Mouse (Mus musculus) kidney, adult 11 months (tissue): ENCODE data around the gene Sept12.

Experiments used
- DNase-seq: peaks from one replicate; pipeline ENCODE4 v3.0.0; 2022

Sept12 gene

GRCm38 (mm10) chr16:4971626-4972025, 26.0 kb downstream of the Sept12 start:
- DNase-seq, result no peak

DNA sequence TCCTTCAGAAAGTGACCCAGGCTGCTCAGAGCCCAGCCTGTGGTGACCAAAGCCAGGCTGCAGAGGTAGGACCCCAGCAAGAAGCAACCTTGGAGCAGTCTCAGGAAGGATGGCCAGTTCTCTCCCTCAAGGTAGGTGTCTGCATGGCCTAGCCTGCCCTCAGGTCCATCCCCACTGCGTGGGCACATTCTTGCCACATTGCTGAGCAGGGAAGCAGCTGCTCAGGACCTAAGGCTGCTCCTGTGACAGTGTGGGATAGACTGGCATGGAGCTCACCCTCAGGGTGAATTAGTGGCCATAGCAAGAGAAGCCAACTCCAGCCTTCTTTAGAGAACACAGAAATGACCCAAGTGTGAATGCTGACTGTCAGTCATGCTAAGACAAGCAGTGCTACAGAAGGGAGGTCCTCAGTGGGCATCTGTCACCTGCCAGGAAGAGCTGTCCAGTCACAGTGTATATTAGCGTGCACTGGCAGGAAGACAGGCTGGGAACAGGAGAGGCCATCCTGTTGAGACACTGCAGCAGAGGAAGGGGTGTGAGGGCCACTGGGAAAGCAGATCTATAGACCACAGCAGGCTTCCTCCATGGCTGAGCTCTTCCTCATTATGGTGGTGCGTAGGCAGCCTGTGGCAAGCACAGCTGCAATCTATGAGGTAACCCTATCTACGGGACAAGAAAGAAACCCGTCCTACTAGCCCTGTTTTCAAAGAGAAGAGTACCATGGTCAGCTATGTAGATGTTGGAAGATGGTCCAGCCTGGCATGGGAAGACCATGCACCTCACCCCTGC, 28.4 kb downstream of the Sept12 start:
- no peak for DNase-seq

DNA sequence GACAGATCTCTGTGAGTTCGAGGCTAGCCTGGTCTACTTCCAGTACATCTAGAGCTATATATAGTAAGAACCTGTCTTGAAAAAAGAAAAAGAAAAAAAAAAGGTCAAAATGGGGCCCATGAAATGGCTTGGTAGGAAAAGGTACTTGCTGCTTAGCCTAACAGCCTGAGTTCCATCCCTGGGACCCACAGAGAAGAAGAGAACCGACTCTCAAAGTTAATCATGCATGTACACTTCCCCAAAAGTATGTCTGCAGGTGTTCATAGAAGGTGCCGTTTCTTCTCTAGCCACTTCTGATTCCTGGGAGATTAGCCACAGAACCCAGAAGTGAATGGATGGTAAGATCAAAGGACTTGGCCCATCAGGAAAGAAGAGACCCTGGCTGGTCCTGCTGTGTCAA, 29.2 kb downstream of the Sept12 start:
- DNase-seq, result no peak

GRCm38 (mm10) chr16:4965392-4966129, 32.1 kb downstream of the Sept12 start:
- DNase-seq, result no peak

GRCm38 (mm10) chr16:4964731-4965391, 32.8 kb downstream of the Sept12 start:
- no peak for DNase-seq

DNA sequence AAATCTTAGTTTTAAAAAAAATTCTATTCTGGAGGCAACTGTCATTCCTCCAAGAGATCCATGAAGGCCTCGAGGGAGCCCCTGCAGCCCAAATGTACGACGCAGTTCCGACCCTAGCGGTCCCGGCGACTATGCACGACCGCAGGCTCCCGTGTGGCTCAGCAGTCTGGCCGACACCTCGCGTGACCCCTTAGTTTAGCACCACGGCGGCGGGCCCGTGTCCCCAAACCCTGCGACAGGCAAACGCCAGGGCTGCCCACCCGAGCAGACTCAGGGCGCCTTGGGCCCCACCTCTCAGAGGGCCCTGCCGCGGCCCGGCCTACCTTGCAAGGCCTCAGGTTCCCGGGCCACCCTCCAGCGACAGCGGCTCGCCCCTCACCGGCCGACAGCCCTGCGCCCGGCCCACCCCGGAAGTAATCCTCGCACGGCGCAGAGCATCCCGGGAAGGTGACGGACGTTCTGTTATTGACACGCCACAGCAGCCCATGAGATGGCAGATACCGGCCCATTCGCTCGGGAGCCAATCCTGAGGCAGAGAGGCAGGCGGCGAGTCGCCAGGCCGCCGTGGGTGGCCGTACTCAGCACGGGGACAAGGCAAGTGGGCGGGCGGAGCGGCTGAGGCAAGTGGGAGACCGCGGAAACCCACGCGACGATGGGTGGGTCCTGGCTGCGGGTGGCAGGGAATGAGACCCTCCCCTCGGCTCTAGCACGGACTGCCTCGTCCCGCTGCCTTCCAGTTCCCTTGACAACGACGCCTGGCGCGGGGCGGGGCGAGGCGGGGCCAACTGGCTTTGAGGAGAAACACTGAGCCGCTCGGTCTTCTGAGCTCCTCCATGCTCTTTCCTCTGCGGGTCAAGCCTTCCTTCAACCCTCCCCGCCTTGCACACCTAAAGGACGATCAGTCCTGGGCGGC, 33.6 kb downstream of the Sept12 start, which contains the start of gene Anks3:
Anks3 (minus strand) TSS at position 409 of the 913 bp plus-strand sequence.
- peak; percentile 99 for DNase-seq

DNA sequence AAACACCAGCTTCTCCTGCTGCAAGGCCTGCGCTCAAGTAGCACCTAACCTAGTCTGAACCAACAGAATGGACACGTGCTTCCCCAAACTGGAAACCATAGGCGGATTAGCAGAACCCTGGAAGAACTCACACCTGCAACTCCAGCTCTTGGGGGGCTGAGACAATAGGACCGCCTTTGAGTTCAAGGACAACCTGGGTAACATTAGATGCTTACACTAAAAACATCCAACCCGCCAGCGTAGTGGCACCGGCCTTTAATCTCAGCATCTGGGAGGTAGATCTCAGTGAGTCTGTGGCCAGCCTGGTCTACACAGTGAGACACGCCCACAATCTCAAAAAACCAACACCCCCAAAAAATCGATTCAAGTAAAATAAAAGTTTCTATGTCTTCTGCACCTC, 34.3 kb downstream of the Sept12 start:
- DNase-seq, result no peak

DNA sequence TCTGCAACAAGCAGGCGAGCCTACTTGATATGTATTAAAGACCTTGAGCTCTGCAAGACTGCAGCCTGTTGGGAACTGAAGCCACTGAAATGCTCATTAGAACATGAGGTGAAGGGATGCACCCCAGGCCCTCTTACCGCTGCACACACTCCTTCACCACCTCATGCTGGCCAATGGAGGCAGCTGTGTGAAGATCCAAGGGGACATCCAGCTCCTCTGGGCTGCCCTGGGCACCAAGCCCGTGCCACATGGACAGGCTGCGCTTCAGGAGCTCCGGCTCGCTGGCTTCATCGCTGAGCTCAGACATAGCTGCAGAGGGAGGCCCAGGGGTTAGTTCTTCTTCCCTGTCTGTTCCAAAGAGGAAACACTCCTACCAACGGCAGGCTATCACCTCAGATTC, 37.4 kb downstream of the Sept12 start:
- DNase-seq, result no peak

DNA sequence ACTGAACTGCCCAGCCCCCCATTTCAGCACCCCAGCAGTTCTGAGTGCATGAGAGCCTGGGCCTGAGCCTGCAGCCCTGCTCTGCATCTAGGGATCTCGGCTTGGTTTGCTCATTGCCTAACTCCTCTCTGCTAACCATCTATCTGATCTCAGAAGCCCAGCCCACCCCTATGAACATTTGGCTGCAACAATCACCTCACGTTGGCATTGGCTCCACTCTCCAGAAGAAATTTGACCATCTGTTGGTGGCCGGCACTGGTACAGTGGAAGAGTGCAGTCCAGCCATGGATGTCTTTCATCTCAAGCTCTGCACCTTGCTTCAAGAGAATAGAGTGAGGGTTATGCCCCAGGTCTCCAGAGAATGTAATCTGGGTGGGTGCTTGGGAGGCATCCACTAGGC, 40.2 kb downstream of the Sept12 start:
- no peak for DNase-seq

- no peak for DNase-seq
Measured at GRCm38 (mm10) chr16:4956609-4957008, 41.0 kb downstream of the Sept12 start.

GRCm38 (mm10) chr16:4947378-4947777, 50.3 kb downstream of the Sept12 start:
- no peak for DNase-seq

DNA sequence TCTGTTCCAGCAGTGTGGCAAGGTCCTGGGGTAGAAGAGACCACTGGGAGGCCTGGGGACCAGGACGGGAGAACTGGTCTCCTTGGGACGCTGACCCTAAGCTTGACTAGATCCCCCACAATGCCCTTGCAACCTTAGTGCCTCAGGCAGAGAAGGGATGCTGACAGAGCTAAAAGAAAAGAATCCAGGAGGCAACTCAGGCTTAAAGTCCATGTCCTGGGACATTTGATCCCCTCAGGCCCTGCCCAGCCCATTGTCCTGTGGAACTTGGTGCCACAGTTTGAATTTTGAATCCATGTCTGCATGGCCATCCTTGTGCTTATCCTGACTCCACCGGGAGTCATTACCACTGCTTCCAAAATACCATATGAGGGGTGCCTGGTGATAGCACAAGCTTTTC, 51.5 kb downstream of the Sept12 start:
- peak; percentile 60 for DNase-seq

- DNase-seq, result no peak
Measured at GRCm38 (mm10) chr16:4945415-4945814, 52.2 kb downstream of the Sept12 start.

DNA sequence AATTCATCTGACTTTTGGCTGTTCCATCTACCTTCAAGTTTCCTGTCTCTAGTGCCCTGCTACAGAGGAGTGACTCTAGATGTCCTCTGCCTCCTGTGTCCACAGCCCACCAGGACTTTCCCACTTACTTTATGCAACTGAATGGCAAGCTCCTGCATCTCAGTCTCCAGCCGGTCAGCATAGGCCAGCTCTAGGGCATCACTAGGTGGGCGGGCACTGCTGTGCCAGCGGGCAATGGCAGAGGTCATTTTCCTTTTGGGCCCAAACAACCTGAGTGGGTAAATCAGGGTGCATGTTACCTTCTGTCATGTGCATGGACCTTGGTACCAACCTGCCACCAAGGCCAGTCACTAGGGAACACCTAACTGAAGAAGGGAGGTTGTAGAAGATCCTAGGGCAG, 54.2 kb downstream of the Sept12 start:
- no peak for DNase-seq

DNA sequence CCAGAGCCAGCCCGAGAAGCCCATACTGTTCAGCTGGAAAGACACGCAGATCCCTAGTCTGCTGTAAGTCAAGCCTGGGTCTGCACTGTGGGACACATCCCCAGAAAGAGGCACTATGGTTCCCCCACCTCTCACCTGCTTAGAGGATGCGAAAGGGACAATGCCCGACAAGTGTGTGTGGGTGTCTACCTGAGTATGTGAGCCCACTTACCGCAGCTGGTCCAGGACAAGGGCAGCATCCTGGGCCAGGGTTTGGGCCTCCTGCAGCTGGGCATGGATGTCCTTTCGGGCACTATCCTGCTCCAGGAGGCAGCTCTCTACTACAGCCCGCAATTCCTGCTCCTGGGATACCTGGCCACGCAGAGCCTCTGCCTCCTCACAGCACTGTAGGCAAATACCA, 54.8 kb downstream of the Sept12 start:
- no peak for DNase-seq

- DNase-seq, result no peak
Measured at GRCm38 (mm10) chr16:4941016-4941415, 56.6 kb downstream of the Sept12 start.

DNA sequence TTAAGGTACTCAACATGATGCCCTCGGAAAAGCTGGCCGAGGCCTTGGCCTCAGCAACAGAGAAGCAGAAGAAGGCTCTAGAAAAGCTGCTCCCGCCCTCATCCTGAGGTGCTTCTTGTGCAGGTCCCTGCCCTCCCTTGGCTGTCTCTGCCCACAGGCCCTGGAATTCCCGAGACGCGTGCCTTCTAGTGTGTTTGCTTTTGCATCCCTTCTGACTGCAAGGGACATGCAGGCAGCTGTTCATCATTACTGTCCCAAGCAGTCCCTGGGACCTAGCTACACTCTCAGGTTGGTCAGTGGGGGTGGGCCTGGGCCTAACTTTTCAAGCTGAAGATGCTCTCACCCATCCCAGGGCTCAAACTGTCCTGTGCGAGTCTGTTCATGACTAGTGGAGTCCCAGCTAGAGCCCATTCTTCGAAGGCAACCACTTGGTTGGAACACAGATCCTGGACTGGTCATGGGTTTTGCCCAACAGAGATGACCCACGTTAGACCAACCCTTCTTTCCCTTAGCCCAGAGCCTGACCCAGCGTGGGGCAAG, 57.3 kb downstream of the Sept12 start:
- DNase-seq, result no peak

DNA sequence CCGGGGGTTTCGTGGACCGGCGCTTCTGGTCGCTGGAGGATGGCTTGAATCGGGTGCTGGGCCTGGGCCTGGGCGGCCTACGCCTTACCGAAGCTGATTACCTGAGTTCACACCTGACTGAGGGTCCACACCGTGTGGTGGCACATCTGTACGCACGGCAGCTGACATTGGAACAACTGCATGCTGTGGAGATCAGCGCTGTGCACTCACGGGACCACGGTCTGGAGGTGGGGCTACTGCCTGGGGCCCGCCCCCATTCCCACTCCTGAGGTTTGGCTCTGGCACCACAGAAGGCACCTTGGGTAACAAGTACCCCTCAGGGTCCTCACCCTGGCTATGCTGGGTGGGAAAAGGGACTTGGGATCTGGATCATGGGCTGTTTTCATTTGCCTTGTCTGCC, 58.2 kb downstream of the Sept12 start:
- DNase-seq, result peak; percentile 61

DNA sequence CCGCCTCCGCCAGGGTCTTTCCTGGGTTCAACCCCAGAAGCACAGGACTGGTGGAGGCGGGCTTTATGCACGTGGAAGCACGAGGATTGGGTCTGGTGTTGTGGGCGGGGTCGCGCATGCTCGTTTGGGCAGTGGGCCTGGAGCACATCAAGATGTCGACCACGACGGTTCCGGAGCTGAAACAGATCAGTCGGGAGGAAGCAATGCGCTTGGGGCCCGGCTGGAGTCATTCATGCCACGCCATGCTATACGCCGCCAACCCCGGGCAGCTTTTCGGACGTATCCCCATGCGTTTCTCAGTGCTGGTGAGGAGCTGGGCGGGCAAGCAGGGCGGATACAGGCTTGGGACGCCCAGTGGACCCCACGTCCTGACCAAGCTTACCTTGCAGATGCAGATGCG, 58.7 kb downstream of the Sept12 start:
- peak; percentile 96 for DNase-seq

- no peak for DNase-seq
Measured at GRCm38 (mm10) chr16:4938461-4938860, 59.2 kb downstream of the Sept12 start, which contains the start of gene Nudt16l1. Gene Nudt16l1 (plus strand): TSS chr16:4938761.

DNA sequence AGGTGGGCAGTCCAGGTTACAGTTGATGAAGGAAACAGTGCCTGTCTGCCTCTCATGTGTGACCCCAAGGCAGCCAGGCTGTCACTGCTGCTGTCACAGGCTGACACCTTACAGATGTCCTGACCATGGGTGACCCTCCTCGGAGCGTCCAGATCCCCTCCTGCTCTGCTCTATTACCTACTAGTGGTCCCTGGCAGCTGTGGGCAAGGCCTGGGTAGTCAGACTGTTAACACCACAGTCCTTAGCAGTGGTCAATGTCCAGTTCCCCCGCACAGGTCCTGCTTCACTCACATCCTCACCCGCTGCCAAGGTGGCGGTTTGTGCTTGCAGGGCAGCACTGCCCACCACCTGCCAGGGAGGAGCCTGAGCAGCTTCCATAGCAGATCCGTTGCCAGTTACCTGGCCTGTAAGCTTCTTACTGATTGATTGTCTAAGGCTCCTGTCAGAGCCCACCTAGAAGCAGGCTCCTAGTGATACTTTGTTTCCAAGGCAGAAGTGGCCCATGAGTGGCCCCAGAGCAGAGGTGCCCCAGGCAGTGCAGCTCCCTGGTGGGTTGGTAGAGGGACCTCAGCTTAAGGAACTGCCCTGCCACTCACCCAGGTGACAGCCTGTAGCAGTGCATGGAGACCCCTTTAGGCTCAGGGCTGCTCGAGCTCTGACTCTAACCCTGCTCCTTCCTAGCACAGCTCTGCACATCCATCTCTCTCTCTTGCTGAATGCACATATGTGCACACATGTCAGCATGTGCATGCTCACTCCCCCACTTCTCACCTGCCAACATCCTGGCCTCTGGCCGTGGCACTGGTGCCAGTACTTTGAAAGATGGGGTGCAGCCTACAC, 60.1 kb downstream of the Sept12 start:
- DNase-seq, result peak; percentile 60
